Mouse (Mus musculus) spleen, adult 2 months (tissue): Measurements from ENCODE around the gene Fcrl5. TPM values are rescaled to one million over a fixed set of nuclear protein-coding genes. Genes with fewer than 3 reads are reported as not detected.

Source experiments
- DNase-seq, 2 experiments: peaks; one replicate each; pipeline versions ENCODE4 v3.0.0 to v3.0.0-alpha.2; 2012 to 2021; ENCODE audit warnings: low spot score in 2 of 2, low read depth in 1 of 2
- H3K27ac ChIP-seq: fragments of 200-500 bp; 2 replicates; pipeline ENCODE4 v1.5.1; 2012; ENCODE audit warnings: low read length, inconsistent platforms; ENCODE audit not compliant: insufficient read depth
- H3K27me3 ChIP-seq: fragments of 200-500 bp; 2 replicates; pipeline ENCODE4 v1.6.1; 2012; ENCODE audit warnings: mild to moderate bottlenecking, moderate library complexity, low read length, inconsistent platforms; ENCODE audit not compliant: control insufficient read depth, insufficient read depth
- H3K36me3 ChIP-seq: fragments of 200-500 bp; 2 replicates; pipeline ENCODE4 v1.6.1; 2012; ENCODE audit warnings: mild to moderate bottlenecking, low read length, inconsistent platforms; ENCODE audit not compliant: control insufficient read depth, insufficient read depth
- H3K4me1 ChIP-seq: fragments of 200-500 bp; 2 replicates; pipeline ENCODE4 v1.6.1; 2011; ENCODE audit warnings: inconsistent platforms; ENCODE audit not compliant: control insufficient read depth, insufficient read depth, insufficient read length
- H3K4me3 ChIP-seq: fragments of 200-500 bp; 2 replicates; pipeline ENCODE4 v1.5.1; 2011; ENCODE audit warnings: mild to moderate bottlenecking, inconsistent platforms; ENCODE audit not compliant: insufficient read depth, insufficient read length; ENCODE audit errors: extremely low read depth
- CTCF ChIP-seq: fragments of 200-500 bp; IDR thresholded peaks from 2 replicates; pipeline ENCODE4 v1.5.1; 2011; ENCODE audit warnings: mild to moderate bottlenecking, inconsistent platforms; ENCODE audit not compliant: insufficient read depth, insufficient read length, insufficient replicate concordance; ENCODE audit errors: extremely low read depth
- POLR2A ChIP-seq: fragments of 200-500 bp; IDR thresholded peaks from 2 replicates; pipeline ENCODE4 v1.6.1; 2011; ENCODE audit warnings: low read depth, low read length, inconsistent platforms
- WGBS: fragments of 180-500 bp; shearing (Covaris S2); methylation state at CpG from one replicate; pipeline ENCODE4 v1.1.7; 2018; 5-methylcytosine and 5-hydroxymethylcytosine counted together
- polyA plus RNA-seq: library from polyadenylated mRNA; depleted of rRNA; stranded (reverse); fragments of >200 nt; gene quantifications from 2 replicates; pipeline ENCODE4 v1.2.3, GENCODE M21; 2012

The Fcrl5 gene
- polyA plus RNA-seq, 1 experiment, result 9.2 TPM

DNA sequence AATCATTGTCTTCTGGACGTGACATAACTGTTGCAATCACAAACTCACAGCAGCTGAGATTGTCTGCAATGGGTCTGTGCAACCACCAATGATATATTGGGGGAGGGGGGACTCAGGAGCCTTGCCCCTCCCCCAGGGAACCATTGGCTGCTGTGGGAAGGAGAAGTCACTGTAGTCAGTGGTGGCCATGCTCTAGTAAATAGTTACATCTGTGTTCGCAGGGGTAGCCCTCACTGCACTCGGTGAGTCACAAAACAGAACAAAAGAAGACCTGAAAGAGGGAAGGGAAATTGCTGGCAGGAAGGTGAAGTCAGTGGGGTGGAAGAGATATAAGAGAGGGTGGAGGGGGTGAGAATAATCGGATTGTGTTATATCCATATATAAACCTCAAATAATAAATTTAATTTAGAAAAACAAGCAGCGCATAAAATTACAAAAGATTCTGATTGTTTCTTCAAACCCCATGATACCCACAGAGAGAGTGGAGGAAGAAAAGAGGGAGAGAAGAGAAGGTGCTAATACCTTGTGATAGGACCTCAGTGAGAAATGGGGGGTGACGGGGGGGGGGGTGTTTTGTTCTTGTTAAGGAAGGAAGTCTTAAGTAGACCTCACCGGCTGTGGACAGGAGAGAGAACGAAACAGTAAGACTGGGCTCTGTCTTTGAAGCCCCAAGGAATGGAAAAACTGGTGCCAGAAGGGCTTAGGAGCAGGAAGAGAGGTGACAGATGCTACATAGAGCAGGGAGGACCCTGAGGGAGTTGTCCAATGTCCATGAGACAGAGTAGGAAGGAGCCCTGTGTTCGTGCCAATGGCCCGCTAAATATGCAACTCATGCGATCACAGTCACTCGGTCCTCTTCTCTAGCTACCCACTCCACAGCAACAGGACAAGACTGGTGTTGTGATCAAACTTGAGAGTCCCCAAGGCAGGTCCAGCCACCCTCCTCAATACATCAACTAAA lies 71.2 kb downstream of the Fcrl5 start:
- WGBS, result 38% methylated on average over 12 of the region's 12 CpGs
- Histone ChIP-seq H3K27ac (peak overlapping the region; percentile 96), H3K36me3 (no peaks in the 10 kb centered on the region), H3K4me3 (peak overlapping the region; percentile 44; the same call in 1 of the 2 replicates), H3K27me3 (no peaks in the 10 kb centered on the region), H3K4me1 (peaks cover 21% of the 10 kb centered on the region; the same call in 1 of the 2 replicates)
- peak; percentile 54 to 59 for DNase-seq
- TF ChIP-seq CTCF (no peak), POLR2A (no peak)

DNA sequence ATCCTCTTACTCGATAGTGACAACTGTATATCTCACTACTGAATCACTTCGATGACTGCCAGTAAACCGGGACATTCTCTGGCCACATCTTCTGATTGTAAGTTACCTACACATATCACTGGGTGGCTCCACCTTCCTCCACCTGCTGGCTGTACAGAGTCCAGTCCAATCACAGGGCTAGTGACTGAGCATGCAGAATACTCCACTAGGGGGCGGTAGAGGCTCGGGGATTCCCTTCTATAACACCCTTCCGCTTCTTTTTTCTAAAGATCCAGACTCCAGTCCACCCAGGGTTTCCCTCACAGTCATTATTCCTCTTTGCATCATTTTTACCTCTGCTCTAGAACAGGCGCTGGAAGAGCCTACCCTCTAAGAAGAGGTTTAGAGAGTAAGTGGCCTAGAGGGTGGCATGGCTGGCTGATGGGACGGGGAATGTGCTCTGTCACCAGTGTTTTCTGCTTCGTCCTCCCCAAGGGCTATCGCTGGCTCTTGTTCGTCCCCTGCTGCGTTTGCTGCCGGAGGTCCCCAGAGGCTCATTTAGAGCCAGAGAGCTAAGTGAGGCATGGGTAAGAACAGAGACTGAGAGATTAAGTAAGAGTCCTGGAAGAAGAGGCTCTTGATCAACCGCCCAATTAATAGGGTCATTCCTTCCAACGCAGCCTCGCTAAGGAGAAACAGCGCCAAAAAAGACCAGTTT lies 72.8 kb downstream of the Fcrl5 start:
- peak; percentile 86 for DNase-seq
- Histone ChIP-seq H3K4me3 (no peak overlapping the region), H3K4me1 (peaks cover 28% of the 10 kb centered on the region; the same call in 1 of the 2 replicates), H3K27me3 (no peaks in the 10 kb centered on the region), H3K27ac (no peak overlapping the region), H3K36me3 (no peaks in the 10 kb centered on the region)
- 40% methylated on average over 17 of the region's 17 CpGs for WGBS
- TF ChIP-seq POLR2A (no peak; the same call in 1 of the 2 replicates), CTCF (peak; percentile 87; the same call in 1 of the 2 replicates)

DNA sequence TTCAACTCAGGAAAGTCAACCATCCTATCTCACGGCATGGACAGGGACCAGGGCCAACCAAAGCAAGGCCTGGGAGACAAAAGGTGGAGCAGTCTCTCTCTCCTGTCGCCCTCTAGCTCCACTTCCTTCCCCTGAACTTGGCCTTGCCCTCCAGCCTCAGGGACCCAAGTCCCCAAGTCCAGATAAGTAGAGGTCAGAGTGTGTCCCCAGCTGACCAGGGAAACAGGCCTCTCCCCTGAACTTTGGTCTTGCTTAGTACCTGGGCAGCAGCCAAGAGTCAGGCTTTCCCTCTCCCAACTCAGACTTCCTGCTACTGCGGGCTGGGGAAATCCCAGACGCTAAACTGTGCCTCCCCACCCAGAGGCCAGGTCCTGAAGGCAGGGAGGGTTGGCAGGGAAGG lies 73.5 kb downstream of the Fcrl5 start:
- peaks cover 28% of the 10 kb centered on the region; the same call in 1 of the 2 replicates for H3K4me1 ChIP-seq
- no peak for TF ChIP-seq POLR2A
- no peak overlapping the region for H3K27ac ChIP-seq
- no peak for DNase-seq
- no peaks in the 10 kb centered on the region for H3K27me3 ChIP-seq
- WGBS, result 25% methylated on average over 4 of the region's 4 CpGs
- H3K4me3 ChIP-seq, result no peak overlapping the region
- no peaks in the 10 kb centered on the region for H3K36me3 ChIP-seq

DNA sequence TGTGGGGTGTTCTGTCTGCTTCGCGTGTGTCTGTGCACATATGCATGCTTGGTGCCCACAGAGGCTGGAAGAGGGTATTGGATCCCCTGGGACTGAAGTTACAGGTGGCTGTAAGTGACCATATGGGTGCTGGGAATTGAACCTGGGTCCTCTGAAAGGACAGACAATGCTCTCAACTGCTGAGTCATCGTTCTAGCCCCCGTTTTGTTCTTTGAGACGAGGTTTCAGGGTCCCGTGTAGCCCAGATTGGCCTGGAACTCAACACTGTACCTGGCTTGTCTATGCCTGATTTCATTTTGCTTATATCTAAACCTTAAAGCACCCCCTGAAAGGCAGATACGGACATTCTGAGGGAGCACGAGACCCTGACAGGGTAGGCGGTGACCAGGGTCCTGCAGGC lies 75.3 kb downstream of the Fcrl5 start:
- no peak overlapping the region for H3K27ac ChIP-seq
- no peak for DNase-seq
- H3K4me1 ChIP-seq, result peaks cover 26% of the 10 kb centered on the region; the same call in 1 of the 2 replicates
- H3K36me3 ChIP-seq, result no peaks in the 10 kb centered on the region
- TF ChIP-seq POLR2A, result no peak
- TF ChIP-seq CTCF, result no peak
- H3K4me3 ChIP-seq, result no peak overlapping the region
- no peaks in the 10 kb centered on the region for H3K27me3 ChIP-seq
- 94% methylated on average over 9 of the region's 9 CpGs for WGBS

DNA sequence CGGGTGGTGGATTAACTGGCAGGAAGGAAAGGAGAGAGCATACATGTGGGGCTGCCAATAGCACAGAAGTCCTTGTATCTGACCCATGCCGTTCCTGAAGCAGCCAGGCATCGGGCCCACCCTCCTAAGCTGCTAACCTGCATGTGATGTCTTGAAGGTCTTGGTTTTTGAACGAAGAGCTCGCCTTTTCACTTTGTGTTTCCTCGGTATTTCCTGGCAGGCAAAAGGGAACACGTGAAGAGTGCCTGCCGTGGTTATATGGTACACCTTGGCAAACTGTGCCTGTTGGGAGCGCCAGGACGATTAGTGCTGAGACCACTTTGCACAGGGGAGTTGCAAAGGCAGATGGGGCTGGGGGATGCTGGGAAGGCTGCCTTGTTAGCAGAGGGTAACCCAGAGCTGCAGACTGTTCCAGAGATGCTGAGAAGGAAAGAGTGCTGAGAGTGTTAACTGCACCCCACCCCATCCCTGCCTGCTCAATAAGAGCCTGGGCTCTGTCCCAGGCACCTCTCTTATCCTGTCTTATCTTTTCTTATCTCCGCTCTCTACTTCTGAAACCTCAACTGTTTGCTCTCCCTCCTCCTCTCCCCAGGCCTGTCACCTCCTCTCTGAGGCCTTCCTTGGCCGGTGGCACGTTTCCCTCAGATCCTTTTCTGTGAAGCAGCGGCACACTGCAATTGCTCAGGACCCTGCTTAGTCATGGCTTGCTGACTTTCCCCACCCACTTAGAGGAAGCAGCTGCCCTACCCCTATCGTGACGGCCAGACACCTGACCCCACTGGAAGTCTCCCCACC lies 76.6 kb downstream of the Fcrl5 start:
- no peak for TF ChIP-seq CTCF
- TF ChIP-seq POLR2A, result no peak
- Histone ChIP-seq H3K36me3 (no peaks in the 10 kb centered on the region), H3K27me3 (no peaks in the 10 kb centered on the region), H3K4me3 (peak overlapping the region; percentile 10; the same call in 1 of the 2 replicates), H3K4me1 (peaks cover 24% of the 10 kb centered on the region; the same call in 1 of the 2 replicates), H3K27ac (no peak overlapping the region)
- DNase-seq, result peak in 1 of 2 experiments; percentile 31
- 23% methylated on average over 16 of the region's 16 CpGs for WGBS

- Histone ChIP-seq H3K27ac (peak overlapping the region; percentile 19), H3K36me3 (no peaks in the 10 kb centered on the region), H3K4me1 (peaks cover 13% of the 10 kb centered on the region; the same call in 1 of the 2 replicates), H3K4me3 (no peak overlapping the region), H3K27me3 (no peaks in the 10 kb centered on the region)
- WGBS, result 37% methylated on average over 13 of the region's 13 CpGs
- TF ChIP-seq POLR2A, result no peak
- no peak for TF ChIP-seq CTCF
- peak in 1 of 2 experiments; percentile 30 for DNase-seq
These were observed 80.1 kb downstream of the Fcrl5 start for GRCm38 (mm10) chr3:87515567-87516081.
